Mouse (Mus musculus) MEL-GATA-1-ER (cell line): ENCODE measurements around the gene Flrt1.

Source experiments
- DNase-seq: peaks from one replicate; pipeline ENCODE4 v3.0.0-alpha.2; 2012; ENCODE audit warnings: low read depth; ENCODE audit errors: extremely low read depth

The Flrt1 gene

GRCm38 (mm10) chr19:7105544-7105943, at the start of gene Flrt1:
Flrt1 (minus strand) TSS chr19:7105729.
- DNase-seq = no peak

GRCm38 (mm10) chr19:7155196-7155595, 49.7 kb upstream of the Flrt1 start:
- no peak for DNase-seq

GRCm38 (mm10) chr19:7153232-7153631, 47.7 kb upstream of the Flrt1 start:
- no peak for DNase-seq

GRCm38 (mm10) chr19:7151927-7152653, 46.6 kb upstream of the Flrt1 start:
- DNase-seq = no peak

GRCm38 (mm10) chr19:7151300-7151926, 45.9 kb upstream of the Flrt1 start:
- no peak for DNase-seq

- no peak for DNase-seq
Observed at GRCm38 (mm10) chr19:7149158-7149685, 43.7 kb upstream of the Flrt1 start.

GRCm38 (mm10) chr19:7148541-7149085, 43.1 kb upstream of the Flrt1 start:
- DNase-seq = no peak

GRCm38 (mm10) chr19:7148096-7148495, 42.6 kb upstream of the Flrt1 start:
- no peak for DNase-seq

GRCm38 (mm10) chr19:7146376-7146775, 40.8 kb upstream of the Flrt1 start:
- DNase-seq = no peak

GRCm38 (mm10) chr19:7144458-7144857, 38.9 kb upstream of the Flrt1 start:
- no peak for DNase-seq

GRCm38 (mm10) chr19:7143854-7144253, 38.3 kb upstream of the Flrt1 start:
- peak; percentile 61 for DNase-seq

GRCm38 (mm10) chr19:7142207-7142915, 36.8 kb upstream of the Flrt1 start:
- DNase-seq = no peak

GRCm38 (mm10) chr19:7140856-7141421, 35.4 kb upstream of the Flrt1 start:
- no peak for DNase-seq

GRCm38 (mm10) chr19:7140373-7140772, 34.8 kb upstream of the Flrt1 start:
- no peak for DNase-seq

- DNase-seq = no peak
Observed at GRCm38 (mm10) chr19:7139321-7139720, 33.8 kb upstream of the Flrt1 start.

GRCm38 (mm10) chr19:7138327-7138726, 32.8 kb upstream of the Flrt1 start:
- DNase-seq = no peak

GRCm38 (mm10) chr19:7136714-7137498, 31.4 kb upstream of the Flrt1 start:
- DNase-seq = no peak

GRCm38 (mm10) chr19:7136016-7136415, 30.5 kb upstream of the Flrt1 start:
- no peak for DNase-seq

- no peak for DNase-seq
Observed at GRCm38 (mm10) chr19:7135525-7135924, 30.0 kb upstream of the Flrt1 start.

GRCm38 (mm10) chr19:7134631-7135091, 29.1 kb upstream of the Flrt1 start:
- DNase-seq = no peak

- no peak for DNase-seq
Observed at GRCm38 (mm10) chr19:7133436-7133835, 27.9 kb upstream of the Flrt1 start.
